Mouse (Mus musculus): ENCODE results near the gene Cdca5.
A peak's percentile ranks its signal among the peaks of the same experiment; 100 is the strongest.
"Not testable (repeated sequence)": the region's sequence is repeated elsewhere in the genome, so short reads cannot be mapped to it uniquely, and the experiment has no call there.

Gene Cdca5

DNA sequence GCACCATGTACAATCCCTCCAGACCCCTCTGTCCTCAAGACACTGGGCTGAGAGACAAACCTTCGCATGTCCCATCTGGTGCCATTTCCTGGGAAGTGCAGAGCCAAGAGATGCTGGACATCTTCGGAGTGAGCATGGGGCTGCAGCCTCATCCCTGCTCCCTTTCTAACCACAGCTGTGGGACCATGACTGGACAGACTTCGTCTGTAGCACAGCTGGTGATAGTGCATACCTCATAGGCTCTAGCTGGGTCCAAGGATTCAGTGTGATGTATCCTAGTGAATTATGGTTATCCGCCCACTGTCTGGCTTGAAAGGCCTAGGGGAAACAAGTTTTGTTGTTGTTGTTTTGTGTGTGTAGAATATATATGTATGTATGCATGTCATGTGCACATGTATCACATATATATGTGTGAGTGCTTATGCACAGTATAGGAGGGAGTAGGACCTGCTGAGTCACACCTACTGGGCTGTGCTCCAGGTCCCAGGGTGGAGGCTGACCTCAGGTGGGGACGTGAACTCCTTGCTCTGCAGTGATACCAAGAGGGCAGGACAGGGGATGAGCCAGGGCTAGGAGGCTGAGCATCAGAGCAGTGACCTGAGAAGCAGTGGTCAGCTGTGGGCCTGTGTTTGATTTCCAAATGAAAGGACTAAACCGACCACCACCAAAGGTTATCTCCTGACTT is 17.5 kb downstream of the Cdca5 start:
- DNase-seq (ENCODE audit: extremely low spot score, low read depth, low spot score): no peak

DNA sequence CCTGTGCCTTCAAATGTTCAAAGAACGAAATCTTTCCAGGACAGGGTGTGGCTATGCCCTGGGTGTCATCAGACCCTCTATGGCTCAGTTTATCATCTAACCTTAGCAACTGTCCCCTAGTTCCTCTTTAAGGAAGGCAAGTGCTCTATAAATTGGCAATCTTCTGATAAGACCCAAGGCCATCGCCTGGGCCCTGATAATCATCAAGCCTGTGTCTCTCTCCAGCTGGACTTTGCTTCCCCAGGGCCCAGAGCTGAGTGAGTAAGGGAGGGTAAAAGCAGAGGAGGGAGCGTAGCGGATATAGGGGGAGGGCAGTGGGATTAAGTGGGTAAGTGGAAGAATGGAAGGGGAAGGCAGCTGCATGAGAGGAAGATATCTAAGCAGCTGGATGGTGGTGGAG is 19.7 kb downstream of the Cdca5 start:
- no peak for DNase-seq (ENCODE audit: extremely low spot score, low read depth, low spot score)

DNA sequence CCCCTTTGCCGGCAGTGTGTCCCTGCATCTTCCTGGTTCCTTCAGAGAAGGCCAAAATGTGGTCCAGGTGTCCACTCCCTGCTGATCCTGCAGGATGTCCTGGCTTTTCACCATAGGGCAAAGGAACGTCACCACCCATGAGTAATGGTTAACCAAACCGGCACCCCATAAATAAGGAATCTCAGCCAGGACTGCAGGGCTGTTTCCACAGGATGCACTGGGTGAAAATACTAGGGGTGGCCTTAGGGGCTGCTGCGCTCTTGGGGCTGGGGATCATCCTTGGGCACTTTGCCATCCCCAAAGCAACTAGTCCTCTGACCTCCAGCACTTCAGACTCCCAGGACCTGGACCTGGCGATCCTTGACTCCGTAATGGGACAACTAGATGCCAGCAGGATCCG is 20.8 kb downstream of the Cdca5 start, which contains the start of gene Naaladl1:
Naaladl1 (plus strand) TSS at position 197 of the 400 bp plus-strand sequence.
- DNase-seq (ENCODE audit: extremely low spot score, low read depth, low spot score): no peak

DNA sequence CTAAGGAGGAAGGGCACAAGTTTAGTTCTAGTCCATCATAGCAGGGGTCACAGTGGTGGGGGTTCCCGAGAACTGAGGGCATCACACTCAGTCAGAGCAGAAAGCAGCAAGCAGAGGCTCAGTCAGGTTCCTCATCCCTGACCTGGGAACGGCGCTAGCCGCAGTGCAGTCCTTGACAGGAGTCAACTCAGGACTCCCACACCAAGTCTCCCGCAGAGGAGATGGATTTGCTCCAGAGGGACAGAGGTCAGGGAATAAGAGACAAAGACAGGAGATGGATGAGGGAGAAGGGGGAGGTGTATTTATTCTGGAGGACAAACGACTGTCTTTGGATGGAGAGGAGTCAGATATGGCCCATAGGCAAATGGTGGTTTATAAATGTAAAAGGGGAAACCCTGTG is 28.3 kb downstream of the Cdca5 start:
- DNase-seq (ENCODE audit: extremely low spot score, low read depth, low spot score): no peak

DNA sequence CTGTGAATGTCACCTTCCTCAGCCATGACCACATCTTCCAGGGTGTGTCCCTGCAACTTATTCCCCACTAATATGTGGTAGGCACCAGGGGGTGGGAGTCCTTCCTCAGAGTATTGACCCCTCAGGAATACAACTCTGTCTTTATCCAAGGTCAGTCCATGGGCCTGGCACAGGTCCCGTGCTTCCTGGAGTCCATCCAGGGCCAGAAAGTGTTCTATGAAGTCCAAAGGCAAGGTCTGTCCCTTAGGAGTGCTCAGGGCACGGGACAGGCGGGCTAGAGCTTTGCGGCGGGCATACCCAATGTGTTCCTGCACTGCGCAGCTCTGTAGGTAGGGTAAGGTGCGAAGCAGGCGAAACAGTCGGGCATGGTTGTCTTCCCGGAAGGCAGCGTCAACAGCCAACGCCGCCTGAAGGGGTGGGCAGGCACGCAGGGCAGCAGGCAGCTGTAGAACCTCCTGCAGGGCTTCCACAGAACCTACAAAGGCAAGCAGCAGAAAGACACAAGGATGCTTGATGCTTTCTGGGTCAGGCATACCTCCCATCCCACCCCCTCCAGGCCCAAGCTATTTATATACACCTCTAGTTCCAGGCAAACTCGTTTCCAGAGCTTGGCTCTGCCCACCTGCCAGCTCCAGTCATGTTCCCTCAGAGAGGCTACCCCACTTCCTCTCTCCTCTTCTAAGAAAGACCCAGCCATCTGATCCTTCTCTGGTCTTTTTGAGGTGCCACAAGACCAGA is 31.5 kb downstream of the Cdca5 start:
- no peak for DNase-seq (ENCODE audit: extremely low spot score, low read depth, low spot score)

DNA sequence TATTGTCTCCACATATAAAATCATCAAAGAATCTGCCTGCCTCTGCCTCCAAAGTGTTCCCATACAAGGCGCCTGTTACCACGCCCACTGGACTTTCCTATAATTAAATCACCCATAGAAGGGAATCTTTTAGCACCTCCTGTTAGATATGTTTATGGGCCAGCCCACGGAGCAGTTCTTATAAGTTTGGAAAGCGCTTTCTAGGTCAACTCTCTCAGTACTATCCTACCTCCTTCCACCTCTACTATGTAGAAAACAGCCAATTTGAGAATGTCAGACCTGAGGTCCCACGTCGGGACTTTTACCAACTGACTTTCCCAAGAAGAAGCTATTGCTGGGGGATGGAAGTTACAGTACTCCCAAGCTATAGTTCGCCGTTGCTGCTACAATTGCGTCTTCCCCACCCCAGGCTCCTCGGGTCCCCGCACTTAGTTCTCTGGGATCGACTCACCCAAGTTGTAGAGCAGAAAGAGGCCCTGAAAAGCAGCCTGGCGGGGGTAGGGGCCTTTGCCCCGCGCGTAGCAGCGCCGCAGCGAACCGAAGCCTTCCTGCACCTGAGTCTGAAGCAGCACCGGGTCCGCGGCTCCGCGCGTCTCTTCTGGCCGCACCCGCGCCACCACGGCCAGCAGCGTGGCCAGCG is 32.7 kb downstream of the Cdca5 start:
- DNase-seq (ENCODE audit: extremely low spot score, low read depth, low spot score): no peak

DNA sequence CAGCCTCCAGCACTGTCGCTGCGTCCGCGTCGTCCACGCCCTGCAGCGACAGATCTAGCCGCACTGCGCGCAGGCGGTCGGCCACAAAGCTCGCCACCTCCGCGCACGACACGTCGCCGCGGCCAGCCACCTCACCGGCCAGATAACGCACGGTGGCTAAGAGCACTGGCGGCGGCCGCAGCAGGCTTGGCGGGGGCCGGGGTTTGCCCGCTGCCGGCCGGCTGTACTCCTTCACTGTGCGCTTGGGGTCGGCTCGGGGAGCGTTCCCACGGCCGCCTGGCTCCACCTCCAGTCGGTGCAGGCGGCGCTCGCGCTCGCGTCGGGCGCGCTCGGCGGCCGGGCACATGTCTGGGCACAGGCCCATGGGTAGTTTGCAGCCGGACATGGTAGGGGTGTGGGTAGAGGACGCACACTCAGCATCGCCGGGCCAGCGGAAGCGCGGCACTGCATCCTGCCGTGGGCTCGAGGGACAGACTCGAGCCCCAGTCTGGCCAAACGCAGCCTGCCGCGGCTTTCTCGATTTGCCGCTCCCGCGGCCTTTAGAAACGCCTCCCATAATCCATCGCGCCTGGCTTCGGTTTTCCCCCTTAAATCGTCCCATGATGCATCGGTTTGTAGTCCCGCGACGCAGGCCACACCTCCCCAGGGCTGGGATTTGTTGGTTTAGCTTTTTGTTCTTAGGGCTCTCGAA is 33.3 kb downstream of the Cdca5 start, which contains the start of gene Sac3d1:
Sac3d1 (minus strand) TSS at position 665 of the 691 bp plus-strand sequence.
- peak; percentile 88 for DNase-seq (ENCODE audit: extremely low spot score, low read depth, low spot score)

DNA sequence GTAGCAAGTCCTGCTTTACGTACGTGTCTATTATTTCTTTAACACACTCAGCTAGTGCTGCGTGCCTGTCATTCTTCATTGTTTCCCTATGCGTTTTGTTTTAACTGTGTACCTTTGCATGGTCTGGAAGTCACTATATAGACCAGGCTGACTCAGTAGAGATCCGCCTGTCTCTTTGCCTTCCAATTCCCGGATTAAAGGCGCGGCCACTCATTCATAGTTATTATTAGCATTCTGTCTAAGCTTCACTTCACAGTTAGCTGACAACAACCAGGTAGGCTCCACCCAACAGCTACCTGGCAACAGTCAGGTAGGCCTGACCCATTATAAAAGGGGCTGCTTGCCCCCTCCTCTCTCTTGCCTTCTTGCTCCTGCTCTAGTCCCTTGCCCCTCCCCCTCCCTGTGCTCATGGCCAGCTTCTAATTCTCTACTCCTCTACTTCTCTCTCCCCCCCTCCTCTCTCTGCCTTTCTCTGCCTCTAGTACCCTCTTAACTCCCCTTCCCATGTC is 33.9 kb downstream of the Cdca5 start:
- no peak for DNase-seq (ENCODE audit: extremely low spot score, low read depth, low spot score)

DNA sequence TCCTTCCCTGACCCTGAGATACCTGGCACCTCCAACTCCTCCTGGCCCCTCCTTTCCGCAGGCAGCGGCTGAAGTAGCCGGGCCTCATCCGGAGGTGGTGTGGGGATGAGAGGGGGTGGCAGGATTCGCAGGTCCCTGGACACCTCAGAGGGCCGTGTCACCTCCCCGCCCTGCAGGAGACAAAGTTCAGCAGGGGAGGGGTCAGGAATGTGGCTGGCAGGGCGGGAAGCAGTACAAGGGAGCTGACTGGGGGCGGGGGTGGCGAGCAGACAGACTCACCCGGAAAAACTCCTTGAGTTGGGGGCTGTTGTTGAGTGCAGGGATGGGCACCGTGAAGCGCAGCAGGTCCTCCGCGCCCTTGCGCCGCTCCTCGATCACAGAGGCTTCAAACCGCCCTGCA is 37.0 kb downstream of the Cdca5 start:
- DNase-seq (ENCODE audit: extremely low spot score, low read depth, low spot score): no peak

DNA sequence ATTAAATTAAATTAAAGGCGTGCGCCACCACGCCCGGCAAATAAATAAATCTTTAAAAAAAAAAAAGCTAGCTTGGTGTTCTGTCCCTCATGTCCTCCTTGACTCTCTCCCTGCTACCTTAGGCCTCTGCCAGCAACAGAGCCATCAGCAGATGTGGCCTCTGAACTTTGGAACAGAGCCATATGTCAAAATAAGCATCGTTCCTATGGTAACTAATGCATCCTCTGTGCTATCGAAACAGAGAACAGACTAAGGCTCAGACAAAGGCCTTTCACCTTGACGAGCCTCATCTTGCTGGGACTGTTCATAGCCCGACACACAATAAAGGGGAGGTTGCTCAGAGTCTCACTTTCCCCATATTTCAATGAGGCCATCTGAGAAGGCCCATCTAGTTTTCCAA is 38.5 kb downstream of the Cdca5 start:
- no peak for DNase-seq (ENCODE audit: extremely low spot score, low read depth, low spot score)

DNA sequence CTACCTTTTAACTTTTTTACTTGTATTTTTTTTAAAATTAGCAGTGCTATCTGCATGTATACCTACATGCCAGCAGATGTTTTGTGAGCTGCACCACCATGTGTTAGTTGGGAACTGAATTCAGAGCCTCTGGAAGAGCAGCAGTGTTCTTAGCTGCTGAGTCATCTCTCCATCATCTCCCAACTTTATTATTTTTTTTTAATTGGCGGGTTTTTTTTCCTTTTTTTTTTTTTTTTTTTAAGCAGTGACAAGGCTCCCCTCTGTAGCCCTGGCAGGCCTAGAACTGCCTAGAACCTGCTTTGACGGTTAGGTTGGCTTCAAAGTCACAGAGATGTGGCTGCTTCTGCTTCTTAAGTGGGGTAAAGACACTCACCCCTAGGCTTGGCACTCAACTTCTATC is 40.1 kb downstream of the Cdca5 start:
- no peak for DNase-seq (ENCODE audit: extremely low spot score, low read depth, low spot score)

DNA sequence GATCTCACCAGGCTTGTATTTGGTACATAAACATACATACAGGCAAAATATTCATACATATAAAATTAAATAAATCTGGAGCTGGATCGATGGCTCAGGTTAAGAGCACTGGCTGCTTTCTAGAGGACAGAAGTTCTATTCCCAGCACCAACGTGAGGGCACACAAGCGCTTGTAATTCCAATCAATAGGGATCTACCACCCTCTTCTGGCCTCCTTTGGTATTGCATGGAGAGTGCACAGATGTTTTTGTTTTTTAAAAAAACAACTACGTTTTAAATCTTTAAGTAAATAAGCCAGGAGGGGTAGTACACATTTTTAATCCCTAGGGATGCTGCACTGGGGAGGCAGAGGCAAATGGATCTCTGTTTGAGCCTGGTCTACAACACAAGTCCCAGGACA is 41.5 kb downstream of the Cdca5 start:
- peak; percentile 42 for DNase-seq (ENCODE audit: extremely low spot score, low read depth, low spot score)

DNA sequence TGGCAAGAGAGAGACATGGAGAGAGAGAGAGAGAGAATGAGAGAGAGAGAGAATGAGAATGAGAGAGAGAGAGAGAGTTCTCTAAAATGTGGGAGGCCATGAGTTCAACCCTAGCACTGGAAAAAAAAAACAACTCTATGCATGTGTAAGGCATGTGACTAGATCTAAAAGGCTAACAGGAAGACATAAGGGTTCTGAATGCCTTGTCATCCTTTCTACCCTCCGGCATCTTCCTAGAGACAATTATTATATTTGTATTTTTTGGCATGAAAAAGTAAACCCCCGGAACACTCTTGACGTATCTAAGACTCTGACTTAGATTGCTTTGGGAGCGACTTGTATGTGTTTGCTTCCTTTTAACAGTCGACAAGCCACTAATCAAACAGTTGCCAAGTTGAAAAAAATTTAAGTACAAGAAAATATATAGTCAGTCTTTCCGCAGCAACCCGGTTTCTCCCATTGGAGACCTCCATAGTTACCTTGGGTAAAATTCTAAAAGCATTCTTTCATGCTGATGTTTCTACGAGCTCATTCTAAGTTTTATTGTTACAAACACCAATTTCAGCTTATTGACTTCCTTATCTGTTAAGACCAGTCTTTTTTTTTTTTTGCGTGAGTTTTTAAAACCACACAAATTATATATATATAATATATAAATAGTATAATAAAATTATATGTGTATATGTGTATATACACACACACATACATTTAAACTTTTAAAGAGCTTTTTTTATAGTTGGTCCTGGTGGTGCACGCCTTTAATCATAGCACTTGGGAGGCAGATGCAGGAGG is 42.2 kb downstream of the Cdca5 start:
- no peak for DNase-seq (ENCODE audit: extremely low spot score, low read depth, low spot score)

DNA sequence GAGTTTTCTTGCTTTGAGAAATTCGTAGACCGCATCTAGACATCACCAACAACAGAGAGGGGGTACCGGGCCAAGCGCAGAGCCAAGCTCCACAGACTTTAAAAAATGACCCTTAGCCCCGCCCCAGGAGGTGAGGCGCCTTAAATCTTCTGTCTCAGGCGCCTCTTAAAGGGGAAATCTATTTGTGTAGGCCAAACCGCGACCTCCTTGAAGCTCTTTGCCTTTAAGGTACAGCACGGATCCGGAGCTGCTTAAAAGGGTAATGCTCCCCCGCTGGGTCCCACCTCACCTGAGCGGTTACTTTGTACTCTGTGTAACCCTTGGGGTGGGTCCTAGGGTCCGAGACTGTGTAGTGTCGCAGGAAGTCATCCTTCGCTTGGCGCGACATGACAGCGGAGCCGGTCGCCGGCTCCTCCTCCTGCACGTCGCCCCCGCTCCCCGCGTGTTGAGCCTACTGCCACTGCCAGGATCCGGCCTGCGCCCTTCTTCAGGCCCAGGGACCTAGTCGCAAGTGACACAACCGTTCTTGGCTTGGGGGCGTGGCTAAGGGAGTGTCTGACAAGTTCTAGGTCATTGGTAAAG is 43.1 kb downstream of the Cdca5 start, which contains the start of gene Snx15:
Snx15 (minus strand) TSS at position 545 of the 582 bp plus-strand sequence.
- peak; percentile 88 for DNase-seq (ENCODE audit: extremely low spot score, low read depth, low spot score)

DNA sequence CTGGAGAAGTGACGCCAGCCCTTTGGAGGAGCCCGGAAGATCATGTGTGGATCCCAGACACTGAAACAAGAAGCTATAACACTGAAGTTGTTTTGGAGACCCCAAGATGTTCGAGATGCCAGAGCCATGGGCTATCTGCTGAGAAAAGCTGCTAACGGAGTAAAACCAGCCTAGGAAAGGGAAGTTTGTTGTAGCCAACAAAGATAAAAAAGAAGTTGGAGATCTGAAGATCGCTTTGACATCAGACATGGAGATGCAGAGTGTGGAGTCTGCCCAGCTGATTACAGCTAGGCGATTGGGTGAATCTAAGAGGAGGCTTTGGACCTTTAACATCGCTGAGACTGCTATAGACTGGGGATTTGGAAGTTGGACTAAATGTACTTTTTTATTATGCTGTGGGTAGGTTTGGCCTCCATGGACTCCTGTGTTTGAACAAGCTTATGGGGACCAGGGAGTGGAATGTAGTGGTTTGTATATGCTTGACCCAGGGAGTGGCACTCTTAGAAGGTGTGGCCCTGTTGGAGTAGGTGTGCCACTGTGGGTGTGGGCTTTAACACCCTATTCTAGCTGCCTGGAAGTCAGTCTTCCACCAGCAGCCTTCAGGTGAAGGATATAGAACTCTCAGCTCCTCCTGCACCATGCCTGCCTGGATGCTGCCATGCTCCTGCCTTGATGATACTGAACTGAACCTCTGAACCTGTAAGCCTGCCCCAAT is 45.8 kb downstream of the Cdca5 start:
- DNase-seq (ENCODE audit: extremely low spot score, low read depth, low spot score): not testable (repeated sequence)

DNA sequence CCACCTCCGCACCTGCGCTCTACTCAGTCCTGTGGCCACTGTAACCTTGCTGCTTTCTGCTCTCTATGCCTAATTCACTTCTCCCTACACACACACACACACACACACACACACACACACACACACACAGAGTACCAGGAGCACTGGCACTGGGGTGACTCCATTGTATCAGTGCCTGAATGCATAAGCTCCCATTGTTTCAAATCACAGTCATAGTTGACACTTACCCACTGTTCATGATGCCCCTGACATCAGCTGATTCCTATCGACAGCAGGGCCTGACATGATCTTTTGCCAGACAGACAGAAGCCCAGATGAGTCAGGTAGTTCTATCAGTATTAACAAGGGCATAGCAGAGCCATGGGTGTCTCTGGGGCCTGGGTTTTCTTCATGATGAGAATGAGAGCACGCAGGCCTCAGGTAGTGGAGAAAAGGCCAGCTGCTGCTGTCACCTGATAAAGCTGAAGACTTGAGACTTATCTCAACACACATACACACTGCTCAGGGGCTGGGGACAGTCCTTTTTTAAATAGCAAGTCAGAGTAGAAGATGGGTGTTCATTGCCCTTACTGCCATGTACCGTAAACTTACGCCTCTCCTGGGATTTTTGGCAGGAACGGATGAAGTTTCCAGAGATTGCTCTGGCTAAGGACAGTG is 47.5 kb downstream of the Cdca5 start:
- DNase-seq (ENCODE audit: extremely low spot score, low read depth, low spot score): no peak

DNA sequence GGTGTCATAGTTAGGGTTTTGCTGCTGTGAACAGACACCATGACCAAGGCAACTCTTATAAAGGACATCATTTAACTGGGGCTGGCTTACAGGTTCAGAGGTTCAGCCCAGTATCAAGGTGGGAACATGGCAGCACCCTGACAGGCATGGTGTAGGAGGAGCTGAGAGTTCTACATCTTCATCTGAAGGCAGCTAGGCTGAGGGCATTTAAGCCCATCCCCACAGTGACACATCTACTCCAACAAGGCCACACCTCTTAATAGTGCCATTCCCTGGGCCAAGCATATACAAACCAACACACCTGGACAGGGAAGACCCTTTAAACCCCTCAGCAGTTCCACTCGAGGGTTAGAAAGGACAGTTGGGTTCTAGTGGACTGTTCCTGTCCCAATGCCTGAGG is 48.4 kb downstream of the Cdca5 start:
- not testable (repeated sequence) for DNase-seq (ENCODE audit: extremely low spot score, low read depth, low spot score)

DNA sequence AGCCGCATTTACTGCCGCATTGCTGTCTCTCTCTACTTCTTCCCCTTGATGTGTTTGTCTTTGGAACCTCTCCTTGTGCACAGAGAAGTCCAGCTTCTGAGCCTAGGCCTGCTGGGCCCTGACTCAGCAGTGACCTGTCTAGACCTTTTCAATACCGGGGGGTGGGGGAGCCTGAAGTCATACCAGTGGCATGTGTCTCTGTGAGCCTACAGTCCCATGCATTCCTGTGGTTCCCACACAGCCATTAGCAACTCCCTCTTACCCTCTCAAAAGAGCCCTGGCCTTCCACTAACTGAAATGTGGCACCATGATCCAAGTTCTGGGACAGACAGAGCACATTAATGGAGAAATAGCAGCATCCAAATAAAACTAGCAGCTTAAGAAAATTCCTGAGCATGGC is 51.6 kb downstream of the Cdca5 start:
- no peak for DNase-seq (ENCODE audit: extremely low spot score, low read depth, low spot score)

DNA sequence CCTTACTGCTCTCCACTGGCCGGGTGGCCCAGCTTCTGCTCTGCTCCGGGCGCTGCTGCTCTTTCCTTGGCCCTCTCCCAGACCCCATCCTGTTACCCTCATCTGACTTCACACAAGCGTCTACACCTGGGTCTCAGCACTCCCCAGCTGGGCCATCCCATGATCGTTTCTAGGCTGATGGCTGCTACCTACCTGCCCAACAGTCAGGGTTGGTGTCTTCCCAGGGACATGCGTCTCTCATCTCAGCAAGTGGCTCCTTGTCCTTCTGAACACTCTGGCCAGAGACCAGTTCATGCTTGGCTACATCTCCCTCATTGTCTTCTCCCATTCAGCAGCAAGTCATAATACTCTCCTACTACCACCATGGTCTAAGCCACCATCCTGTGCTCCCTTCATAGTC is 54.9 kb downstream of the Cdca5 start:
- DNase-seq (ENCODE audit: extremely low spot score, low read depth, low spot score): no peak

All from hindlimb bud, embryonic 11.5 days (tissue).